Mouse (Mus musculus) limb, embryonic 13.5 days (tissue): Measurements from ENCODE around the gene Tmem98. TPM values are rescaled to one million over a fixed set of nuclear protein-coding genes. Genes with fewer than 3 reads are reported as not detected.

Experiments
- ATAC-seq: fragments of 200-750 bp; cut with Nextera tagmentation; 2 replicates; pipeline ENCODE4 v1.8.0; 2017; ENCODE audit warnings: low read depth, moderate number of reproducible peaks, moderate TSS enrichment; ENCODE audit not compliant: low FRiP score
- H3K27ac ChIP-seq: fragments of 300-500 bp; sonication (generic); 2 replicates; pipeline ENCODE4 v1.5.1; 2015; ENCODE audit warnings: inconsistent platforms, mild to moderate bottlenecking, moderate library complexity
- H3K27me3 ChIP-seq: fragments of 300-500 bp; sonication (generic); 2 replicates; pipeline ENCODE4 v1.6.1; 2015; ENCODE audit warnings: mild to moderate bottlenecking, inconsistent platforms
- H3K36me3 ChIP-seq: fragments of 300-500 bp; sonication (generic); 2 replicates; pipeline ENCODE4 v1.6.1; 2015; ENCODE audit warnings: inconsistent platforms, mild to moderate bottlenecking, moderate library complexity
- H3K4me1 ChIP-seq: fragments of 300-500 bp; sonication (generic); 2 replicates; pipeline ENCODE4 v1.6.1; 2015; ENCODE audit warnings: inconsistent platforms
- H3K4me2 ChIP-seq: fragments of 300-500 bp; sonication (generic); replicated peaks from 2 replicates; pipeline ENCODE4 v1.6.1; 2015; ENCODE audit warnings: inconsistent platforms, mild to moderate bottlenecking, moderate library complexity
- H3K4me3 ChIP-seq: fragments of 300-500 bp; sonication (generic); 2 replicates; pipeline ENCODE4 v1.5.1; 2015; ENCODE audit warnings: moderate library complexity, mild to moderate bottlenecking, inconsistent platforms
- H3K9ac ChIP-seq: fragments of 300-500 bp; sonication (generic); 2 replicates; pipeline ENCODE4 v1.6.1; 2015; ENCODE audit warnings: mild to moderate bottlenecking, inconsistent platforms
- H3K9me3 ChIP-seq: fragments of 300-500 bp; sonication (generic); 2 replicates; pipeline ENCODE4 v1.6.1; 2016; ENCODE audit warnings: inconsistent platforms
- WGBS: fragments of 180-500 bp; shearing (Covaris S2); methylation state at CpG from one replicate; pipeline ENCODE4 v1.1.7; 2015; 5-methylcytosine and 5-hydroxymethylcytosine counted together
- polyA plus RNA-seq: library from polyadenylated mRNA; unstranded; fragments of >200 nt; fragmentation: Nextera tagmentation; extraction: Ambion mirVana; gene quantifications from 2 replicates; pipeline ENCODE4 v1.2.1, GENCODE M21; 2015

The Tmem98 gene
- polyA plus RNA-seq: 106 and 107 TPM in 2 replicates

DNA sequence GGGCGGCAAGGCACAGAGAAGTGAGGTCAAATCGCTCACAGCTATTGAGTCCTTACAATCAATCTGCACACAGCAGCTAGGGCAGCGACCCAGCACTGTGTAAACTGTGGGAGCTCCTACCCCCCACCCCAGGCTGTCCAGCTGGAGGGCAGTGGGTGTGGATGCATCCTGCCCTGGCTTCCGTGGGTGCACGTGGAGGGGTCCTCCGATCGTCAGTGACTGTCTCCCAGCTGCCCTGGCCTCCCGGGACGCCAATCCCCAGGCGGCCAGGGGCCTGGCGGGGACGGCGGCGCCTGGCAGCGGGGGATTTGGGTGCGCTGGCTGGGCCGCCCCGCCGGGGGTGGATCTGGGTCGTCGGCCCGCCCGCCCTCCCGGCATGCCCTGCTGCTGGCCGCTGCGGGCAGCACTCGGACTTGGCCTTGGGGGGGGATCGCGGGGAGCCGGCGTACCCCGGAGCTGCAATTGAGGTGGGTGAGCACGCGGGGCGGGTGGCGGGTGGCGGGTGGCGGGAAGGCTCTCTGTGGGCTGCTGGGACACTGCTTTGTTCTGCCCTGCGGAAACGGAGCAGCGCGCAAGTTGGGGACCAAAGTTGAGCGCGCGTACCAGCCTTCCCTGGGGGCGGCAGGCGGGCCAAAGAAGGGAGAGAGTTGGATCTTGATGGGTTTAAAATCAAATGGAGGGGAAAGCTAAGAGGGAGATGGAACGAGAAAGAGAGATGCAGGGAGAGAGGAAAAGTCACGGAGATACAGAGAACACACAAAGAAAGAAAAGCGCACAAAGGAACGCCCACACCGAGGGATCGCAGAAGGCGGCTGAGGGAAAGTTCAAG lies at the start of gene Tmem98:
Tmem98 (plus strand) TSS at position 183 of the 829 bp plus-strand sequence.
- Histone ChIP-seq H3K36me3 (peaks cover 28% of the 10 kb centered on the region), H3K27ac (peak within 1 kb of the TSS; percentile 76), H3K4me3 (peak within 1 kb of the TSS; percentile 58), H3K9ac (peak within 1 kb of the TSS; percentile 86), H3K4me1 (peaks cover 26% of the 10 kb centered on the region), H3K9me3 (peaks cover 2% of the 10 kb centered on the region; the same call in 1 of the 2 replicates), H3K4me2 (peak within 1 kb of the TSS; percentile 91), H3K27me3 (no peaks in the 10 kb centered on the region)
- WGBS: under 1% methylated on average over 44 of the region's 54 CpGs
- peak; percentile 69 for ATAC-seq

DNA sequence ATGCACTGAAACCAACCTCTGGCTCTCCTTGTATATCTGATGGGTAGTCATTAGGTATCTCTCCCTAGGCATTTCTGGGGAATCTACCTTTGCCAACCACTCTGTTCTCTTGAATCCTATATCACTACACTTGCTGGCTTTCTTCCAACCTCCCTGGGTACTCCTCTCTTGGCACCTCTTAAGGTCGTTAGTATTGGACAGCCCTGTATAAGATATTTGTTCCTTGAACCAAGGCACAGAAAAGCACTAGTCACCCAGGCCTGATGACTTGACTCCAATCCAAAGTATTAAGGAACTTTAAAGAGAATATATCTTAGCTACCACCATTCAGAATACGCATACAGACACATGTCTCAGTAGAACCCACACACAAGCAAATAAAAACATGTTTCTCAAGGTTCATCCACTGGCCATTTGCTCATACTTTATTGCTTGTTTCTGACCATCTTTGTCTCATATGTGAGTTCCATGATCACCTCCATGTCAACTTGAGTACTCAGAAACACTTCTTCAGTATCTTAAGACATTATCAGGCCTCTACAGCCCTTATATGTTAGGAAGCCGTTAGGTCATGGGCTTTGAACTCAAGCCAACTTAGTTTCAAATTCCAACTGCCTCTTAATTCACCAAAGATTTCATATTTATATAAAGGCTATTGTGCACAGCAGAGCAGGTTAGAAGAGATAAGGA lies 48.5 kb upstream of the Tmem98 start:
- no peaks in the 10 kb centered on the region; the same call in 1 of the 2 replicates for H3K27me3 ChIP-seq
- H3K9ac ChIP-seq: no peak overlapping the region
- H3K4me1 ChIP-seq: no peaks in the 10 kb centered on the region
- no peaks in the 10 kb centered on the region for H3K36me3 ChIP-seq
- ATAC-seq: no peak
- H3K27ac ChIP-seq: no peak overlapping the region
- no peaks in the 10 kb centered on the region for H3K9me3 ChIP-seq
- H3K4me3 ChIP-seq: no peak overlapping the region
- H3K4me2 ChIP-seq: no peak overlapping the region
- WGBS: 82% methylated on average over 3 of the region's 3 CpGs

DNA sequence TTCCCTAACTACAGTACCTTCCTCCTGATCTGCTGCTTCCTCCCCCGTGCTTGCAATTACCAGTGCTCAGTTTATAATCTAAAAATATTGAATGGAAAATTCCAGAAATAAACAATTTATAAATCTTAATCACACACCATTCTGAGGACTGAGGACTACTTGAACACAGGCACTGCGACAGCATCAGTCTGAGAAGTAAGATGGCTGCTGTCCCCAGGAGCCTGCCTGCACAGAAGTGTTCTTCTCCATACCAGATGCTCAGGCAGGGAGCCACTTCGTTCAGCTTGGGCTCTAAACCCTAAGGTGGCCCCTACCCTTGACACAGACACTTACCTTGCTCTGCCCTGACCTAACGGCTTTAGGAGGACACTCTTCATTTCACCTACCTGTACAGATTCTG lies 47.9 kb upstream of the Tmem98 start:
- Histone ChIP-seq H3K4me1 (no peaks in the 10 kb centered on the region), H3K4me3 (no peak overlapping the region), H3K36me3 (no peaks in the 10 kb centered on the region), H3K27me3 (no peaks in the 10 kb centered on the region; the same call in 1 of the 2 replicates), H3K9ac (no peak overlapping the region), H3K4me2 (no peak overlapping the region), H3K27ac (no peak overlapping the region), H3K9me3 (no peaks in the 10 kb centered on the region)
- ATAC-seq: no peak
- 74% methylated on average over 4 of the region's 4 CpGs for WGBS

DNA sequence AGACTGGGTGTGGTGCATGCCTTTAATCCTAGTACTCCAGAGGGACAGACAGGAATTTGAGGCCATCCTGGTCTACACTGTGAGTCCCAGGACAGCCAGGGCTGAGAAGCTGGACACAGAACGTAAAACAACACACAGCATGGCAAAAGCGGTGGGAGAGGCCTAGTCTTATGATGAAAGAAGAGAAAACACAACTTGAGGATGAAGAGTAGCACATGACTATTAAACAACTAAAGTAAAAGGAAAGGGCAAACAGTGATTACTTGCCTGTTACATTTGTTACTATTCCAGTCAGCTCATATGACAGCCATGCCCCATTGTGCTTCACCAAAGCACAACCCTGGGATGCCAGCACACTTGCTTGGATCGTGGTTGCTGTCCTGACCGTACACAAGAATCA lies 43.9 kb upstream of the Tmem98 start:
- Histone ChIP-seq H3K27ac (no peak overlapping the region), H3K4me3 (no peak overlapping the region), H3K9ac (no peak overlapping the region), H3K4me1 (no peaks in the 10 kb centered on the region), H3K4me2 (no peak overlapping the region), H3K9me3 (no peaks in the 10 kb centered on the region), H3K36me3 (no peaks in the 10 kb centered on the region), H3K27me3 (peaks cover 4% of the 10 kb centered on the region; the same call in 1 of the 2 replicates)
- no peak for ATAC-seq
- 85% methylated on average over 4 of the region's 4 CpGs for WGBS

DNA sequence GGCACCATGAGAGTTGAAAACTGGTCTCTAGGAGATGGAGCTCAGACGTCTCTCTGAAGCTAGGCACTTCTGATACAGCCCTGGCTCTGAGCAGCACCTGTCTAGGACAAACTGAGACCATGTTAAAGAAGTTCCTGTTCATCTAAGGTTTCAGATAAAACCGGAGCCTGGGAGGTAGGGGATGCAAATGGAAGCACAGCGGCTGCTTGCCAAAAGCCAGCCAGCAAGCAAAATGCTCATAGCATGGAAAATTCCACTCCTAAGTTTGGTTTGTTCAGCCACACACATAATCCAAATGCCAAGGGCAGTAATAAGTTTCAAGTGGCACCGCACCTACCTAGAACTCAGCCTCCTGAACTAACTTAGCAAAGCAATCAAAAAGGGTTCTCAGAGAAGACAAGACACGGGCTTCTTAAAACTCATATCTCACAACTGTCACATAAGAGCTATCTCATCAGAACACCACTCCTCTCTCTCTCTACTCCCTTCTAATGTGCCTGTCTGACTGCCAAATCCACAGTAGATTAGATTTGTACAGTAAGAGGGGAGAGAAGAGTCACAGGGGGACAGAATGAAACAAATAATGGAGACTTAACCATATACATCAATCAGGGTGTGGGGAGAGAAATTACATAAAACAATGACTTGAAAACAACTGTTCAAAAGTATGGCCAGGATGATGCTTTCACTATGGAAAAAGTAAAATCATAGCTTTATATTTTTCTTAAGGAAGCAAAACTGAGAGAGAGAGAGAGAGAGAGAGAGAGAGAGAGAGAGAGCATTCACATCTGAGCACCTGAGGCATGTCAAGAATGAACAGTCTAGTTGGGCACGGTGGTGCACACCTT lies 43.3 kb upstream of the Tmem98 start:
- no peak for ATAC-seq
- Histone ChIP-seq H3K4me1 (no peaks in the 10 kb centered on the region), H3K4me2 (no peak overlapping the region), H3K9ac (no peak overlapping the region), H3K27ac (no peak overlapping the region), H3K27me3 (peaks cover 4% of the 10 kb centered on the region; the same call in 1 of the 2 replicates), H3K9me3 (no peaks in the 10 kb centered on the region), H3K4me3 (no peak overlapping the region), H3K36me3 (no peaks in the 10 kb centered on the region)
- whole genome bisulfite sequencing: 75% methylated on average over 6 of the region's 6 CpGs

DNA sequence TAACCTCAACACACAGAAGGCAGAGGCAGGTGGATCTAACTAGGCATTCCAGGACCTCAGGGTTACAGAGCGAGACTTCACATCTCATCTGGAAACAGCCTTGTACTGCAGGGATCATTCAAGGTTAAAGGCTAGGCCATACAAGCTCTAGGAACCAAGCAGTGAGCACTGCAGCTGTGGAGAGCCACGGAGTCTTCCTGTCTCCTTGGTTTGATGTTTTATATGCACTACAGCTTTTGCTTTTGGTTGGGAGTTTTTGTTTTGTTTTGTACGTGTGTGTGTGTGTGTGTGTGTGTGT lies 42.7 kb upstream of the Tmem98 start:
- WGBS: 74% methylated on average over 3 of the region's 3 CpGs
- H3K4me3 ChIP-seq: no peak overlapping the region
- no peaks in the 10 kb centered on the region for H3K4me1 ChIP-seq
- no peaks in the 10 kb centered on the region for H3K9me3 ChIP-seq
- peaks cover 4% of the 10 kb centered on the region; the same call in 1 of the 2 replicates for H3K27me3 ChIP-seq
- no peak for ATAC-seq
- H3K9ac ChIP-seq: no peak overlapping the region
- H3K27ac ChIP-seq: no peak overlapping the region
- H3K4me2 ChIP-seq: no peak overlapping the region
- H3K36me3 ChIP-seq: no peaks in the 10 kb centered on the region

DNA sequence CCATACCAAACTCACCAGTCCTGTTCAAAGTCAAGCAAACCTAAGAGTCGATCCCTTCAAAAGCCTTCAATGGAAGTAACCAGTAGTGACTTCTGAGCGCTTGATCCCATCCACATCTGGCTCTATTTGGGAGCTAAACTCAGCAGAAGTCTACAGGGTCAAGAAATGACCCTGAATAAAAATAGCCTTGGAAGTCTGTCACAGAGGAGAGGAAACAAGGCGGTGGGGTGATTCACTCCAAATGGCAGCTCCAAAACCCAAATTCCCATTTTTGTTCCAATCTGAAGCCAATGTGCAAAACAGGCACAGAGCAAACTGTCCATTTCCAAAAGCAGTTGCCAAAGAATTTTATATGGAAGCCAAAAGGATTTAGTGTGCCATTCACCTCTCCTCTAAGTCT lies 38.8 kb upstream of the Tmem98 start:
- peaks cover 16% of the 10 kb centered on the region for H3K27me3 ChIP-seq
- H3K9me3 ChIP-seq: no peaks in the 10 kb centered on the region
- H3K36me3 ChIP-seq: no peaks in the 10 kb centered on the region
- no peak overlapping the region for H3K27ac ChIP-seq
- no peak overlapping the region for H3K4me2 ChIP-seq
- no peak overlapping the region for H3K9ac ChIP-seq
- WGBS: 83% methylated on average over 3 of the region's 3 CpGs
- no peak overlapping the region for H3K4me3 ChIP-seq
- no peak for ATAC-seq
- H3K4me1 ChIP-seq: 0 out of 2 replicates have a peak, but pooled peaks cover 6% of the 10 kb centered on the region

DNA sequence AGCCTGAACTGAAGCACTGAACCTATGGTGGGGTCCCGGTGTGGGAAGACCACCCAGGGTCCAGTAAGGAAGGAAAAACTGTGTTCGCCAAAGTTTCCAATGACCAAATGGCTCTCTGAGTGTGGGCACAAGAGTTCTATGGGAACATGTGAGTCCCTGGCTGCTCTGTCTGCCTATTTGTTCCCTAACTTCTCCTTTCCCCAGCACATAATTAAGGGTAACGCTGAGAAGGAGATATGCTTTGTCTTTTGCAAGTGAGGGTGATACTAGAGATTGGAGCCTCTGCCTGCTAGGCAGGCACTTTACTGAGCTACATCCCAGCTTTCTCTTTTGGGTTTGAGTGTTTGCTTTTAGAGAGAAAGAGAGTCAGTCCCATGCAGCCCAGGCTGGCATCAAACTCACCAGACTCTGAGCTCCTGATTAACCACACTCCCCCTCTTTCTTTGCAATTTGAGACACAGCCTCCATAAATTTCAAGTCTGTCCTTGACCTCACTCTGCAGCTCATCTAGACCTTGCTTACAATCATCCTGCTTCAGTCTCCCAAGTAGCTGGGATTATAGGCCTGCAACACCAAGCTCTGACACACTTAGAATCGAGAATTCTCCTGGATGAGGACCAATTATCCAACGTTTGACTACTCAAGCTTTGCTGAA lies 38.3 kb upstream of the Tmem98 start:
- Histone ChIP-seq H3K9me3 (no peaks in the 10 kb centered on the region), H3K27me3 (peaks cover 16% of the 10 kb centered on the region), H3K9ac (no peak overlapping the region), H3K4me2 (no peak overlapping the region), H3K27ac (no peak overlapping the region), H3K36me3 (no peaks in the 10 kb centered on the region), H3K4me1 (0 out of 2 replicates have a peak, but pooled peaks cover 6% of the 10 kb centered on the region), H3K4me3 (no peak overlapping the region)
- ATAC-seq: no peak
- 80% methylated on average over 5 of the region's 5 CpGs for WGBS

DNA sequence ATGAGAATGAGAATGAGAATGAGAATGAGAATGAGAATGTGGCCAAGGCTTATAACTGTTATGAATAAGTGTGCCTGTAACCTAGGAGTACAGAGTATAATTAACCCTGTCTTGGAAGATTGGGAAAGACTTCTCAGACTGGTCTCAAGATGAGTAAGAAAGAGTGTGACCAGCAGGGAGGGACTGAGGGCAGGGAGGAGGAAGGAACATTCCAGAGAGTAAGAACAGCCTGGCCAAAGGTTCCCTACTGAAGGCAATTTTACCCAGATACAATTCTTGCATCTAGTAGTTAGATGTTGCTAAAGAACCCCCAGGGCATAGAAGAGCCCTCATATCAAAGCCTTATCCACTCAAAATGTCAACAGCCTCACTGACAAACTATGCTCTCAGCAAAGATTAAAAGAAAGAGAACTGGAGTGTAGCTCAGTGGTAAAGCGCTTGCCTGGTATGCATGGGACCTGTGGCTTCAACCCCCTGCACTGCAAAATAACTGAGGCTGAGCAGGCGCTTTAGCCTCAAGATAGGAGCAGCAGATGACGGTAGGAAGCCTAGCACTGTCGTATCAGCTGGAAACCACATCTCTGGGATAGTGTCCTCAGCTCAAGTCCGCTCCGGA lies 37.3 kb upstream of the Tmem98 start:
- Histone ChIP-seq H3K36me3 (no peaks in the 10 kb centered on the region), H3K4me3 (no peak overlapping the region), H3K27ac (no peak overlapping the region), H3K27me3 (peaks cover 16% of the 10 kb centered on the region), H3K9me3 (no peaks in the 10 kb centered on the region), H3K4me2 (no peak overlapping the region), H3K9ac (no peak overlapping the region), H3K4me1 (0 out of 2 replicates have a peak, but pooled peaks cover 6% of the 10 kb centered on the region)
- no peak for ATAC-seq
- 73% methylated on average over 6 of the region's 6 CpGs for WGBS

DNA sequence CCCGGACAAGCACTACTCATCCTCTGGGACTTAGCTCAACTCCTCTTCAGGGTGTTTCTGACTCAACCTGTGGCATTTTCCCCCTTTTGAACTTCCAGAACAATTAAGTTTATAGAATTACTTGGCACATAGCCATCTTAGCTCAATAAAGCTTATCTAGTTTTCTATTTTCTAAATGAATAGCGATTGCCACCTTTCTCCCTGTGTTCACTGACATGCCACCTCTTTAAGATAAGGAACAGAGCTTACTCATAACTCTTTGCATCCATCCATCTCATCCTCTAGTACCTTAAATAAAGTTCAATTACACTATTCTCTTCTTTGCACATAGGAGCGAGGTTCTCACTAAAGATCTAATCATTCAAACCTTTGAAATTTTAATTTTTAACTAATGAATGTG lies 34.4 kb upstream of the Tmem98 start:
- Histone ChIP-seq H3K9me3 (no peaks in the 10 kb centered on the region), H3K36me3 (no peaks in the 10 kb centered on the region), H3K4me1 (peaks cover 12% of the 10 kb centered on the region; the same call in 1 of the 2 replicates), H3K9ac (no peak overlapping the region), H3K27me3 (peaks cover 16% of the 10 kb centered on the region), H3K4me2 (no peak overlapping the region), H3K4me3 (no peak overlapping the region), H3K27ac (no peak overlapping the region)
- ATAC-seq: no peak
- 78% methylated on average over 3 of the region's 3 CpGs for WGBS

DNA sequence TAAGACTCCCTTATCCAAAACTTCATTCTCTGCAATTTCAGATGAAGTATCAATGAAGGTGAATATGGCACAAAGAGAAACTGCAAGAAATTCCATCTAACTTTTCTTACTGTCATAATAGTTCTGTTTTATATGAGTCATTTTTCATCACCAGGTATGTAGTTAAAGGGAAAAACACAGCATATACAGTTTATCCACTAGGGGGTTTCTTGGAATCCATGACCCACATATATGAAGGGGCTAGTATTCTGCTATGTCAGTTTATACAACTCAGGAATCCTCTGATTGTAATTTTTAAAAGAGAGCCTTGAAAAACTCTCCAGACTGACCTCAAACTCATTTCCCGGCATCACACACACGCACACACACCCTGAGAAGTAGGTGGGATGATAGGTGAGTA lies 32.3 kb upstream of the Tmem98 start:
- Histone ChIP-seq H3K4me3 (no peak overlapping the region), H3K27ac (no peak overlapping the region), H3K4me2 (no peak overlapping the region), H3K9me3 (no peaks in the 10 kb centered on the region), H3K27me3 (peaks cover 13% of the 10 kb centered on the region; the same call in 1 of the 2 replicates), H3K36me3 (no peaks in the 10 kb centered on the region), H3K9ac (no peak overlapping the region), H3K4me1 (peaks cover 12% of the 10 kb centered on the region; the same call in 1 of the 2 replicates)
- no peak for ATAC-seq
- 88% methylated on average over 2 of the region's 2 CpGs for WGBS
